Mouse (Mus musculus): ENCODE results near the gene Map3k11. TPM values are rescaled to one million over a fixed set of nuclear protein-coding genes. Genes with fewer than 3 reads are reported as not detected.

Gene Map3k11
- polyA plus RNA-seq, 1 experiment from 2014 or later = 9.2 TPM

DNA sequence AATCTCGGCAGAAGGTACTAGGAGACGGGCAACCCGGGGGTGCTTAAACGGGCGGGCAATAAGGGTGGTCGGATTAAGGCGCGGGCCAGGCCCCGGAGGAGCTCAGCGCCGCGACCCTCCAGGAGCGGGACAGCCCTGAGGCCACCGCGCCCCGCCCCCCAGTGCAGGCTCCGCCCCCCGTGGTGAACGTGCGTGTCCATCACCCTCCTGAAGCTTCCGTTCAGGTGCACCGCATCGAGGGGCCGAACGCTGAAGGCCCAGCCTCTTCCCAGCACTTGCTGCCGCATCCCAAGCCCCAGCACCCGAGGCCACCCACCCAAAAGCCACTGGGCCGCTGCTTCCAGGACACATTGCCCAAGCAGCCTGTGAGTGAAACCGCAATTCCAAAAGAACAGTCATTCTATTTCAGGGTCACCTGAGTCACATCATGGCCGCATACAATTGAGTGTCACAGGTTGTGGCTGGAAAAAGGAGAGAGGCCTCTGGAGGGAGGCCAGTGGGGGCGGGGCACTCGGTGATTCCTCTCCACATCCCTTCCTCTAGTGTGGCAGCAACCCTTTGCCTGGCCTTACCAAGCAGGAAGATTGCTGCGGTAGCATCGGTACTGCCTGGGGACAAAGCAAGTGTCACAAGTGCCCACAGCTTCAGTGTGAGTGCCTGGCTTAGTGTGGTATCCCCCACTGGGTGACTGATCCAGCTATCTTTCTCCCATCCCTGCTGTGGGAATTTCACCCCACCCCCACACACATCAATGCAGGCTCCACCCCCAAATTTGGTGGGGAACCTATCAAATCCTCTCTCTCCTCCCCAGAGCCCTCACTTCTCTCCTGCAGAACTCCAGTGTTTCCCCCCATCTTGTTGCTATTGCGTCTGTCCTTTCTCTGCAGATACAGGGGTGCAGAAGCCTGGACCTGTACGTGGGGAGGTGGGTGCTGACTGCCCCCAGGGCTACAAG, 57.5 kb downstream of the Map3k11 start:
- Histone ChIP-seq H3K4me2 (ENCODE audit: low read length) (peak overlapping the region; percentile 48), H3K27ac (ENCODE audit: low read depth, low read length) (no peak overlapping the region), H3K4me3 (ENCODE audit: low read depth, low read length) (peak overlapping the region; percentile 13), H3K27me3 (replicated peaks; ENCODE audit: control insufficient read depth, insufficient read depth, low read length) (peaks cover 22% of the 10 kb centered on the region), H3K9ac (ENCODE audit: low read length) (peak overlapping the region; percentile 46), H3K4me1 (ENCODE audit: control insufficient read depth, insufficient read depth, low read length) (peaks cover 23% of the 10 kb centered on the region), H3K36me3 (ENCODE audit: control insufficient read depth, insufficient read depth, low read length) (no peaks in the 10 kb centered on the region), H3K9me3 (replicated peaks; ENCODE audit: control insufficient read depth, low read length) (no peaks in the 10 kb centered on the region)
- WGBS = 3% methylated on average over 36 of the region's 36 CpGs
- DNase-seq (ENCODE audit: low spot score) = peak; percentile 27
- ATAC-seq = no peak

DNA sequence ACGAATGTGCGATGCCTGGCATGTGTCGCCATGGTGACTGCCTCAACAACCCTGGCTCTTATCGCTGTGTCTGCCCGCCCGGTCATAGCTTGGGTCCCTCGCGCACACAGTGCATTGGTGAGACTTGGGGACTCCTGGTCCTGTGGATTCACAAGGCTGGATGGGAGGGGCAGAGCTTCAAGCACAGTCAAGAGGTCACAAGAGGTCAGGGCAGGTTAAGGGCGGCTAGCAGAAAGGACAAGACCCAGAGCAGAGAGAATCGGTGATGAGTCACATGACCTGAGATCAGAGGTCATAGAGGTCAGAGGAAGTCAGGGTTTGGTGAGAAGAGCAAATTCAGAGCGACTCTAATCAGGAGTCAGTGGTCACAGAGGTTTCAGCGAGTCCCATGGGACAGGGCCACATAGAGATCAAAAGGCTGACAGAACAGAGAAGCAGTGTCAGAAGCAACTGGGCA, 58.4 kb downstream of the Map3k11 start:
- H3K27me3 ChIP-seq (replicated peaks; ENCODE audit: control insufficient read depth, insufficient read depth, low read length) = peaks cover 27% of the 10 kb centered on the region
- DNase-seq (ENCODE audit: low spot score) = peak; percentile 30
- no peak overlapping the region for H3K9ac ChIP-seq (ENCODE audit: low read length)
- H3K27ac ChIP-seq (ENCODE audit: low read depth, low read length) = no peak overlapping the region
- 39% methylated on average over 12 of the region's 12 CpGs for WGBS
- no peak overlapping the region for H3K4me2 ChIP-seq (ENCODE audit: low read length)
- peaks cover 18% of the 10 kb centered on the region for H3K4me1 ChIP-seq (ENCODE audit: control insufficient read depth, insufficient read depth, low read length)
- no peaks in the 10 kb centered on the region for H3K36me3 ChIP-seq (ENCODE audit: control insufficient read depth, insufficient read depth, low read length)
- no peak for ATAC-seq
- H3K9me3 ChIP-seq (replicated peaks; ENCODE audit: control insufficient read depth, low read length) = no peaks in the 10 kb centered on the region
- no peak overlapping the region for H3K4me3 ChIP-seq (ENCODE audit: low read depth, low read length)

DNA sequence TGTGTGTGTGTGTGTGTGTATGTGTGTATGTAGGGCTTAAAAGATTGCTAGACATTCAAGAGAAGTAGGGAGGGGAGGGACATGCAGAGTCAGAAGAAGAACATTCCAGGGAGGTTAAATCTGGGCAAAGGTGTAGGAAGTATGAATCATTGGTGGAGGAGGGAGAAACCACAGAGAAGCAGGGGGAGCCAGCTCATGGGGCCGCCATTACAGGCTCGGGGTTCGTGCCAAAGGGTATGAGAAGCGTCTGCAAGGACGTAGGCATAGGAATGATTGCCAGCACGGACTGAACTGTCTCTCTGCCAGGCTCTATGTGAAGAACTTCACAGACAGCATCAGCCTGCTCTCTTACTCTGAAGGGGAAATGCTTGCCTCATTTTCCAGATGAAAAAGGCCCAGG, 60.9 kb downstream of the Map3k11 start:
- H3K4me3 ChIP-seq (ENCODE audit: low read depth, low read length) = no peak overlapping the region
- no peaks in the 10 kb centered on the region for H3K9me3 ChIP-seq (replicated peaks; ENCODE audit: control insufficient read depth, low read length)
- H3K9ac ChIP-seq (ENCODE audit: low read length) = no peak overlapping the region
- peaks cover 21% of the 10 kb centered on the region for H3K27me3 ChIP-seq (replicated peaks; ENCODE audit: control insufficient read depth, insufficient read depth, low read length)
- no peaks in the 10 kb centered on the region; the same call in 1 of the 2 replicates for H3K36me3 ChIP-seq (ENCODE audit: control insufficient read depth, insufficient read depth, low read length)
- no peak for DNase-seq (ENCODE audit: low spot score)
- no peak overlapping the region for H3K27ac ChIP-seq (ENCODE audit: low read depth, low read length)
- no peak for ATAC-seq
- peaks cover 11% of the 10 kb centered on the region for H3K4me1 ChIP-seq (ENCODE audit: control insufficient read depth, insufficient read depth, low read length)
- WGBS = 68% methylated on average over 6 of the region's 6 CpGs
- no peak overlapping the region for H3K4me2 ChIP-seq (ENCODE audit: low read length)

DNA sequence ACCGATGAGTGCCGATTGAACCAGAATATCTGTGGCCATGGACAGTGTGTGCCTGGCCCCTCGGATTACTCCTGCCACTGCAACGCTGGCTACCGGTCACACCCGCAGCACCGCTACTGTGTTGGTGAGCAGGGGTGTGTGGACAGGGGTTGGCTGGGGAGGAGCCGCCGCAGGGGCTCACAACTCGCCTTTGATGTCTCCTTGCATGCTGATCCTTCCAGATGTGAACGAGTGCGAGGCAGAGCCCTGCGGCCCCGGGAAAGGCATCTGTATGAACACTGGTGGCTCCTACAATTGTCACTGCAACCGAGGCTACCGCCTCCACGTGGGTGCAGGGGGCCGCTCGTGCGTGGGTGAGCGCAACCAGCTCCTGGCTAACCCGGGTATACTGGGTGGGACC, 62.4 kb downstream of the Map3k11 start:
- Histone ChIP-seq H3K9me3 (replicated peaks; ENCODE audit: control insufficient read depth, low read length) (no peaks in the 10 kb centered on the region), H3K36me3 (ENCODE audit: control insufficient read depth, insufficient read depth, low read length) (no peaks in the 10 kb centered on the region; the same call in 1 of the 2 replicates), H3K9ac (ENCODE audit: low read length) (no peak overlapping the region; the same call in 1 of the 2 replicates), H3K4me2 (ENCODE audit: low read length) (no peak overlapping the region), H3K4me1 (ENCODE audit: control insufficient read depth, insufficient read depth, low read length) (peaks cover 3% of the 10 kb centered on the region), H3K4me3 (ENCODE audit: low read depth, low read length) (no peak overlapping the region), H3K27ac (ENCODE audit: low read depth, low read length) (no peak overlapping the region), H3K27me3 (replicated peaks; ENCODE audit: control insufficient read depth, insufficient read depth, low read length) (peaks cover 26% of the 10 kb centered on the region)
- WGBS = 13% methylated on average over 22 of the region's 22 CpGs
- no peak for DNase-seq (ENCODE audit: low spot score)
- no peak for ATAC-seq

DNA sequence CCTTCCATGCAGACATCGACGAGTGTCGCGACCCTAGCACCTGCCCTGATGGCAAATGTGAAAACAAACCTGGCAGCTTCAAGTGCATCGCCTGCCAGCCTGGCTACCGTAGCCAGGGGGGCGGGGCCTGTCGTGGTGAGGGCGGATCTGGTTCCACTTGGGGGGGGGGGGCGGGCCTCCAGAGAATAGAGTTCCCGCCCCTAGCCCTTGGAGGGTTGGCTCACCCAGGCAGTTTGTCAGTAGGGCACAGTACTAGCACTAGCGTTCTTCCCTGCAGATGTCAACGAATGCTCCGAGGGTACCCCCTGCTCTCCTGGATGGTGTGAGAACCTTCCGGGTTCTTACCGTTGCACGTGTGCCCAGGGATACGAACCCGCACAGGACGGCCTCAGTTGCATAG, 63.2 kb downstream of the Map3k11 start:
- Histone ChIP-seq H3K4me1 (ENCODE audit: control insufficient read depth, insufficient read depth, low read length) (no peaks in the 10 kb centered on the region), H3K27ac (ENCODE audit: low read depth, low read length) (no peak overlapping the region), H3K27me3 (replicated peaks; ENCODE audit: control insufficient read depth, insufficient read depth, low read length) (peaks cover 34% of the 10 kb centered on the region), H3K4me2 (ENCODE audit: low read length) (no peak overlapping the region), H3K4me3 (ENCODE audit: low read depth, low read length) (no peak overlapping the region), H3K36me3 (ENCODE audit: control insufficient read depth, insufficient read depth, low read length) (no peaks in the 10 kb centered on the region; the same call in 1 of the 2 replicates), H3K9ac (ENCODE audit: low read length) (no peak overlapping the region; the same call in 1 of the 2 replicates), H3K9me3 (replicated peaks; ENCODE audit: control insufficient read depth, low read length) (no peaks in the 10 kb centered on the region)
- DNase-seq (ENCODE audit: low spot score) = peak; percentile 55
- 7% methylated on average over 18 of the region's 20 CpGs for WGBS
- peak; percentile 56; the same call in 1 of the 2 replicates for ATAC-seq

Small RNAs within 50 kb of the gene (microRNA-seq; reads per million reads assigned to microRNA genes)
- 0.53 reads per million for gene Mir6987

Other genes with a start within 250 kb of the Map3k11 start
- gene Fosl1, start 241.2 kb upstream of the Map3k11 start, polyA plus RNA-seq (2014; fragmentation: Nextera tagmentation; extraction: Ambion mirVana) = not detected in 2 replicates
- gene Ccdc85b, start 230.8 kb upstream of the Map3k11 start, polyA plus RNA-seq (2014; fragmentation: Nextera tagmentation; extraction: Ambion mirVana) = 5.9 and 6.4 TPM in 2 replicates
- gene Fibp, start 228.1 kb upstream of the Map3k11 start, polyA plus RNA-seq (2014; fragmentation: Nextera tagmentation; extraction: Ambion mirVana) = 153 and 167 TPM in 2 replicates
- 3.4 and 5.3 TPM in 2 replicates for gene Ctsw, start 220.2 kb upstream of the Map3k11 start, polyA plus RNA-seq (2014; fragmentation: Nextera tagmentation; extraction: Ambion mirVana)
- 25.1 and 29.0 TPM in 2 replicates for gene Efemp2, start 214.8 kb upstream of the Map3k11 start, polyA plus RNA-seq (2014; fragmentation: Nextera tagmentation; extraction: Ambion mirVana)
- 51.8 and 57.1 TPM in 2 replicates for gene Mus81, start 200.3 kb upstream of the Map3k11 start, polyA plus RNA-seq (2014; fragmentation: Nextera tagmentation; extraction: Ambion mirVana)
- 4,491 and 4,757 TPM in 2 replicates for gene Cfl1, start 198.3 kb upstream of the Map3k11 start, polyA plus RNA-seq (2014; fragmentation: Nextera tagmentation; extraction: Ambion mirVana)
- 0.28 TPM in 1 of 2 replicates, not detected in the other for gene 1700020D05Rik, start 185.0 kb upstream of the Map3k11 start, polyA plus RNA-seq (2014; fragmentation: Nextera tagmentation; extraction: Ambion mirVana)
- 55.3 and 73.2 TPM in 2 replicates for gene Snx32, start 178.2 kb upstream of the Map3k11 start, polyA plus RNA-seq (2014; fragmentation: Nextera tagmentation; extraction: Ambion mirVana)
- 0.16 TPM in 1 of 2 replicates, not detected in the other for gene Ovol1, start 128.1 kb upstream of the Map3k11 start, polyA plus RNA-seq (2014; fragmentation: Nextera tagmentation; extraction: Ambion mirVana)
- 1.5 and 1.6 TPM in 2 replicates for gene Ap5b1, start 120.7 kb upstream of the Map3k11 start, polyA plus RNA-seq (2014; fragmentation: Nextera tagmentation; extraction: Ambion mirVana)
- 85.7 and 95.8 TPM in 2 replicates for gene Rnaseh2c, start 86.9 kb upstream of the Map3k11 start, polyA plus RNA-seq (2014; fragmentation: Nextera tagmentation; extraction: Ambion mirVana)
- 43.7 and 49.7 TPM in 2 replicates for gene Kat5, start 78.5 kb upstream of the Map3k11 start, polyA plus RNA-seq (2014; fragmentation: Nextera tagmentation; extraction: Ambion mirVana)
- 29.8 and 35.8 TPM in 2 replicates for gene Rela, start 51.3 kb upstream of the Map3k11 start, polyA plus RNA-seq (2014; fragmentation: Nextera tagmentation; extraction: Ambion mirVana)
- gene Sipa1, start 25.0 kb upstream of the Map3k11 start, polyA plus RNA-seq (2014; fragmentation: Nextera tagmentation; extraction: Ambion mirVana) = 9.2 and 10.2 TPM in 2 replicates
- 20.9 and 24.6 TPM in 2 replicates for gene Pcnx3, start 166 bp downstream of the Map3k11 start, polyA plus RNA-seq (2014; fragmentation: Nextera tagmentation; extraction: Ambion mirVana)
- gene Kcnk7, start 15.6 kb downstream of the Map3k11 start, polyA plus RNA-seq (2014; fragmentation: Nextera tagmentation; extraction: Ambion mirVana) = 0.17 TPM in 1 of 2 replicates, not detected in the other
- gene Ehbp1l1, start 37.6 kb downstream of the Map3k11 start, polyA plus RNA-seq (2014; fragmentation: Nextera tagmentation; extraction: Ambion mirVana) = 7.0 and 10.1 TPM in 2 replicates
- 204 and 233 TPM in 2 replicates for gene Fam89b, start 40.9 kb downstream of the Map3k11 start, polyA plus RNA-seq (2014; fragmentation: Nextera tagmentation; extraction: Ambion mirVana)
- gene Ltbp3, start 52.2 kb downstream of the Map3k11 start, polyA plus RNA-seq (2014; fragmentation: Nextera tagmentation; extraction: Ambion mirVana) = 8.5 and 10.7 TPM in 2 replicates
- gene Scyl1, start 82.7 kb downstream of the Map3k11 start, polyA plus RNA-seq (2014; fragmentation: Nextera tagmentation; extraction: Ambion mirVana) = 56.1 and 67.9 TPM in 2 replicates
- gene Frmd8, start 186.5 kb downstream of the Map3k11 start, polyA plus RNA-seq (2014; fragmentation: Nextera tagmentation; extraction: Ambion mirVana) = 13.1 and 16.0 TPM in 2 replicates
- gene Slc25a45, start 189.1 kb downstream of the Map3k11 start, polyA plus RNA-seq (2014; fragmentation: Nextera tagmentation; extraction: Ambion mirVana) = 1.7 TPM in 2 replicates
- 7.0 and 7.1 TPM in 2 replicates for gene Tigd3, start 205.4 kb downstream of the Map3k11 start, polyA plus RNA-seq (2014; fragmentation: Nextera tagmentation; extraction: Ambion mirVana)
- 127 and 136 TPM in 2 replicates for gene Dpf2, start 224.3 kb downstream of the Map3k11 start, polyA plus RNA-seq (2014; fragmentation: Nextera tagmentation; extraction: Ambion mirVana)
- gene Cdc42ep2, start 236.1 kb downstream of the Map3k11 start, polyA plus RNA-seq (2014; fragmentation: Nextera tagmentation; extraction: Ambion mirVana) = 7.9 and 9.6 TPM in 2 replicates

All from forebrain, embryonic 14.5 days (tissue).